Mouse (Mus musculus) embryo, embryonic 10 days (tissue): ENCODE data around the gene Dclk2.

Source experiments
- DNase-seq: peaks from one replicate; pipeline ENCODE4 v3.0.0-alpha.2; 2015; ENCODE audit warnings: low spot score

Dclk2 gene

GRCm38 (mm10) chr3:86797871-86798460, 122.7 kb downstream of the Dclk2 start:
- no peak for DNase-seq

DNA sequence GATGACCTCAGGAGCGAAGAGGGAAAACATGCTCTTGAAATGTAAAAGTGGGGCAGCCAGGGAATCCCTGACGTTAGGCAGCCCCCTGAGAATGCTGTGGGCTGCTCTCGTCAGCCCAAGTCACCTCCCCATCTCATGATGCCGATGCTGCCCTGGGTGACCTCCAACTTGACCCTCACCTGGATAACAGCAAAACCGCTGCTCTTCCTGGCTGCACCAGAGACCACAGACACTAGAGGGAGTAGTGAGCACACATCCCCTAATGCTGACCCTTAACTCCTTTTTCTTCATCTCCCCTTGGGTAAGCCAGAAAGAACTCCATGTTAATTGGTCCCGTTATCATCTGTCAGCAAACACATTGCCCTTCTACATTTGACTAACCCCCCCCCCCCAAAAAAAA, 123.9 kb downstream of the Dclk2 start:
- peak; percentile 78 for DNase-seq

- no peak for DNase-seq
Measured at GRCm38 (mm10) chr3:86793720-86794191, 126.9 kb downstream of the Dclk2 start.

- no peak for DNase-seq
Measured at GRCm38 (mm10) chr3:86793264-86793663, 127.4 kb downstream of the Dclk2 start.

GRCm38 (mm10) chr3:86789752-86790151, 130.9 kb downstream of the Dclk2 start:
- no peak for DNase-seq

GRCm38 (mm10) chr3:86788711-86789110, 131.9 kb downstream of the Dclk2 start:
- peak; percentile 87 for DNase-seq

DNA sequence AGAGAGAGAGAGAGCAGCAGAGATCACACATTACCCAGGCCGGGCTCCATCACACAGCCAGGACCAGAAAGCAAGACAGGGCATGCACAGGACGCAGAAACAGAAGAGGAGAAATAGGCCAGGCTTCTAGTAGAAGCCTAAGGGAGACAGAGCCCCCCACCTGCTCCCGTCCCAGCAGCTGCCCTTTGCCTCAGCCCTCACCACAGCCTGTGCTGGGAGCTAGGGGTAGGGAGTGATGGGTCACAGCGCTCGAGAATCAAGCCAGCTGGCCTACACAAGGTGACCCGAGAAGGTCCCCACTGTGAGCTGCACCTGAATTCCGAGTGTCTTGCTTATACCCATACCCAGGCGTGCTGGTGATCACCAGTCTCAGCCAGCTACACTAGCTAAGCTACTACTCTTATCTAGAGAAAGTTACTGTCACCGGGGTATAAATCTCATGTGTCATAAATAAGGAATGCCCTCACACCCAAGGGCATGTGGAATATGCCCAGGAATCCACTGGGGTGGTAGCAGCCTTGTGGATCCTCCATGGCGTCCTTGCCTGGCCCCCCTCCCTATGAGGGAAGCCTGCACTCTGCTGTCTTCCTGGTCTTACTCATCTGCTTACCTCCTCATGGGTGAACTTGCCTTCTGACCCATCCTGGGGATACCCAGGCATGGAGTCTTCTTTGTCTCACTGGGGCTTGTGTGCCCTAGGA, 133.1 kb downstream of the Dclk2 start:
- no peak for DNase-seq

GRCm38 (mm10) chr3:86786845-86787351, 133.8 kb downstream of the Dclk2 start:
- DNase-seq, result no peak

- no peak for DNase-seq
Measured at GRCm38 (mm10) chr3:86786280-86786679, 134.4 kb downstream of the Dclk2 start.

GRCm38 (mm10) chr3:86784930-86785329, 135.7 kb downstream of the Dclk2 start:
- no peak for DNase-seq

GRCm38 (mm10) chr3:86784051-86784450, 136.6 kb downstream of the Dclk2 start:
- no peak for DNase-seq

DNA sequence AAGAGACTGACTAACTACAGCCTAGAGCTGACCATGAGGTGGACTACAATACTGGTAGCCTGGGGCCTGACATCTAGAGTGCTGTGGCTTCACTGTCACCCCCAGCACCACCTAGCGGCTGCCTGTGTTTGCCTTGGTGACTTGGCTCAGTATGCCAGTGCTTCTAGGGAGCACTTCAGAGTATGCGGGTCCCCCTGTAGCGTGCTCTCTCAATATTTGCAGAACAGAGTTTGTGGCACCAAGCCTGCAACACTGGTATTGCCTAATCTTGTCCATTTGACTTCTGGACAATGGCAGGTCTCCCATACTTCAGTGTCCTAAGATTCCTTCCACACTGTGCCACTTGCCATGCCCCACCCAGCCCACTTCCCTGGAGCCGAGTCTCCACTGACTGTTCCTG, 140.9 kb downstream of the Dclk2 start:
- peak; percentile 53 for DNase-seq

DNA sequence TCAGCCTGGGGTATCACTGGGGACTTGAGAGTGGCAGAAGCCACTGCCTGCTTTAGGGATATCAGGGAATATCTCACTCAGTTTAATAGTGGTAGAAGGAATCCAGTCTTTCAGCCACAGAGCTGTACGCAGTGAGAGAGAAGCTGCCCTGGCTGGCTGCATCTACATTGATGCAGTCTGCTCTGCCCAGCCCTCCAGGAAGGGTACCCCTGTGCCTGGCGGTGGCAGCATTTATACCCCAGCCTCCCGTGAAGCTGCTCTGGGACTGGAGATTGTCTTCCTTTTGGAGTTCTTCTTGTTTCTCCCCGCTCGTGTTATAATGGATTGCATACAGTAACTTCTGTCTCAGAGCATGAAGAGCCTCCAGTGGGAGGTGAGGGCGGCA, 145.2 kb downstream of the Dclk2 start:
- no peak for DNase-seq

GRCm38 (mm10) chr3:86774566-86775443, 145.8 kb downstream of the Dclk2 start:
- no peak for DNase-seq

- DNase-seq, result no peak
Measured at GRCm38 (mm10) chr3:86768969-86769368, 151.7 kb downstream of the Dclk2 start.

DNA sequence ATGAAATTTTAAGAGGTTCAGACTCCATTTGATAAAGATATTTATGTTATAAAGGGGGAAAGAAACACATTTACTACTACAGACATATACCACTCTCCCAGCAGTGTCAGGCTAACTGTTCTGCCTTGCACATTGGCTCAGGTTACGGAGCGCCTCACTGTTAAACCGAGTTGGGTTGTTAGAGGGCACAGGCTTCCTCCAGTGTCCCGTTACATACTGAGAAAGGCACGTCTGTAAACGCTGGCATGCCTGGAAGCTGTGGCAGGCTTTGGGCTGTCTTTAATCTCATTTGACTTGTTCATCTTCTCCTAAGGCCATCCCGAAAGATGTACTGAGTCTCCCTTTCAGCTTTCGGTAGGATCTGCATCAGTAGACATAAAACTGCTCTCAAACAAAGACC, 152.1 kb downstream of the Dclk2 start:
- DNase-seq, result peak; percentile 82

DNA sequence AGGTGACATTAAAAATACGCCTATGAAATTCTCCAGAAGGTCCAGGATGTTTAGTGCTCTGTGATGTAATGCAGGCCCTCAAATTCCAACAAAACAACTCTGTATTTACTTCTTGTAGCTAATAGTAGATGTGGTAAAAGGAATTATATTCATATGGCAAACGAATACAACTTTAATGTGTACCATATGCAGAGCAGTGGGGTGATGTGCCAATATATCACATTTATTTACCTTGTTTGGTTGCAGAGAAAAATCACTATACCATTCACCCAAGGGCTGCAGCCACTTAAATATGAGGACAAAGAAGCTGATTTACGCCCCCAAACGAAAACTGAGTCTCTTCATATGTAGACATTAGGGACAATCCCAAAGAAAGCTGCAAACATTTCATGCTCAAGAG, 158.2 kb downstream of the Dclk2 start:
- DNase-seq, result no peak

DNA sequence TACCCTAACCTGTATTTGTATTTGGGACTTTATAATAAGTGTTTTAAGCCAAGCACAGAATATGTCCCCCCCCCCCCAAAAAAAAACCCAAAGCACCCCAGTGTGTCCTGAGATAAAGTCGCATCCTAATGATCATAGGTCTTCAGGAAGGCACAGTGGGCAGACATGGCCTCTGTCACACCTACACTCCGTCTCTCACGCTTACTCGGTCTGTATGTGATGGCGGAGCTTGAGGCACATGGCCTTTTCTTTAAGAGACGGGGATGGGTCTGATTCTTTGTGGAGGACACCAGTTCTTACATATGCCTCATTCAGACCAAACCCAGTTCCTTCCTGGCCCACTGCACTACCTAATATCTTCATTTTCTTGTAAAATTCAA, 158.6 kb downstream of the Dclk2 start:
- no peak for DNase-seq

- peak; percentile 89 for DNase-seq
Measured at GRCm38 (mm10) chr3:86761095-86762035, 159.3 kb downstream of the Dclk2 start.

- no peak for DNase-seq
Measured at GRCm38 (mm10) chr3:86760474-86760873, 160.2 kb downstream of the Dclk2 start.

DNA sequence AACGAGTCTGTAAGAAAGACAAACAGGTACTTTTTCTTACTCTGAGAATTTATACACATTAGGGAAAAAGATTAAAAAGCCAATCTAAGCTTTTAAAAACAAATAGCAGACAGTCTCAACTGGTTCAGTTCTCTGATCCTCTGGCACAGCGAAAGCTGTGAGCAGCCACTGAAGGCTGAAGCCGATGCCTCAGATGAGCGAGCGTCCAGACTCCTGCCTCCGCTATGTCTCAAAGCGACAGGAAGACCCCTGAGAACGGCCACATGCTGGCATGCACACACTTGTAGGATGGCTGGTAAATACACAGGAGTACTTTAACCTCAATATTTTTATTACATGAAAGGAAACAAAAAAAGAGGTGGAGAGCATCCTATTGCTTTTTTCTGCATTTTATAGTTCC, 160.8 kb downstream of the Dclk2 start:
- peak; percentile 37 for DNase-seq

GRCm38 (mm10) chr3:86759383-86759782, 161.3 kb downstream of the Dclk2 start:
- DNase-seq, result no peak
